Mouse (Mus musculus): ENCODE measurements around the gene Setx. TPM values are rescaled to one million over a fixed set of nuclear protein-coding genes. Genes with fewer than 3 reads are reported as not detected.

The Setx gene
- total and polyA plus RNA-seq, 3 experiments: 13.1 to 23.8 (median 22.5) TPM

GRCm38 (mm10) chr2:29095674-29096073 lies 28.3 kb upstream of the Setx start:
- Histone ChIP-seq H3K27me3 (ENCODE audit: control insufficient read depth in 1 of 2, insufficient read depth in 2 of 2, low read length in 2 of 2) (no peaks in the 10 kb centered on the region; a peak in 1 of 4 replicates), H3K9me3 (replicated peaks; ENCODE audit: insufficient read depth, low read length) (no peaks in the 10 kb centered on the region), H3K27ac (ENCODE audit: control insufficient read depth, low read depth, low read length) (no peak overlapping the region)

DNA sequence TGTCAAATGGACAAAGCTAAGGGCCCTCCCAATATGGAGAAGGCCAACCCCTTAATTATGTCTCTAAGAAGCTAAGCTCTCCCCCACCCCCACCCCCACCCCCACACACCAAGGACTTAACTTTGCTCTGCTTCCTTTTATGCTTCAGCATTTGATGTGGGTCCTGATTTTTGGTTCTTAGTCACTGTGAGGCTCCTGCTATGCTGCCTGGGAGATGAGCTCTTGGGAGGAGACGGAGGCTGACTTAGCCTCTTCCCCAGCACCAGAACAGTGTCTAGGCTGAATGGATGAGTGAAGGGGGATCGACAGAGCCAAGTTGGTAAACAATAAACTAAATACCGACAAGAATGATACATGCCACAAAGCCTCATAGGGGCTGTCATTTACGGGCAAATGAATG lies 27.2 kb upstream of the Setx start:
- H3K4me3 ChIP-seq (ENCODE audit: control insufficient read depth in 1 of 2, insufficient read depth in 1 of 2, low read depth in 2 of 2, low read length in 2 of 2): no peak overlapping the region
- H3K9ac ChIP-seq (ENCODE audit: control insufficient read depth, low read depth, low read length, poor library complexity, severe bottlenecking): no peak overlapping the region
- DNase-seq (ENCODE audit: low read depth, low spot score): no peak
- H3K36me3 ChIP-seq (ENCODE audit: control insufficient read depth in 1 of 2, insufficient read depth in 2 of 2, low read length in 2 of 2): no peaks in the 10 kb centered on the region
- H3K27ac ChIP-seq (ENCODE audit: control insufficient read depth, low read depth, low read length): no peak overlapping the region
- no peak for TF ChIP-seq MAZ (IDR thresholded peaks at IDR 0.05; ENCODE audit: low read depth, low read length)
- TF ChIP-seq SIN3A (IDR thresholded peaks at IDR 0.05; ENCODE audit: low read length): no peak
- TF ChIP-seq POLR2AphosphoS5 (IDR thresholded peaks at IDR 0.05; ENCODE audit: borderline replicate concordance, low read depth, low read length): no peak
- no peak for TF ChIP-seq NRF1 (IDR thresholded peaks at IDR 0.05; ENCODE audit: insufficient read depth, low read depth, low read length, poor library complexity, severe bottlenecking)
- TF ChIP-seq RAD21 (IDR thresholded peaks at IDR 0.05; ENCODE audit: low read depth, low read length): no peak
- no peaks in the 10 kb centered on the region for H3K79me2 ChIP-seq (ENCODE audit: control insufficient read depth, insufficient read depth, low read length, poor library complexity)
- H3K9me3 ChIP-seq (replicated peaks; ENCODE audit: insufficient read depth, low read length): no peaks in the 10 kb centered on the region
- H3K27me3 ChIP-seq (ENCODE audit: control insufficient read depth in 1 of 2, insufficient read depth in 2 of 2, low read length in 2 of 2): no peaks in the 10 kb centered on the region; a peak in 1 of 4 replicates
- peaks cover 0 to 8% of the 10 kb centered on the region in 2 experiments; a peak in 3 of 4 replicates for H3K4me1 ChIP-seq (ENCODE audit: control insufficient read depth in 1 of 2, insufficient read depth in 2 of 2, low read length in 2 of 2)

More at GRCm38 (mm10) chr2:29095674-29096073, 28.3 kb upstream of the Setx start:
- no peak overlapping the region for H3K9ac ChIP-seq (ENCODE audit: control insufficient read depth, low read depth, low read length, poor library complexity, severe bottlenecking)
- no peaks in the 10 kb centered on the region for H3K79me2 ChIP-seq (ENCODE audit: control insufficient read depth, insufficient read depth, low read length, poor library complexity)
- H3K36me3 ChIP-seq (ENCODE audit: control insufficient read depth in 1 of 2, insufficient read depth in 2 of 2, low read length in 2 of 2): no peaks in the 10 kb centered on the region
- no peak for DNase-seq (ENCODE audit: low read depth, low spot score)
- peaks cover 0 to 2% of the 10 kb centered on the region in 2 experiments; a peak in 2 of 4 replicates for H3K4me1 ChIP-seq (ENCODE audit: control insufficient read depth in 1 of 2, insufficient read depth in 2 of 2, low read length in 2 of 2)
- H3K4me3 ChIP-seq (ENCODE audit: control insufficient read depth in 1 of 2, insufficient read depth in 1 of 2, low read depth in 2 of 2, low read length in 2 of 2): no peak overlapping the region
- TF ChIP-seq ZMIZ1 (IDR thresholded peaks at IDR 0.05; ENCODE audit: low read depth, low read length) (no peak), MYB (IDR thresholded peaks at IDR 0.05; ENCODE audit: low read depth, low read length) (no peak), POLR2AphosphoS5 (IDR thresholded peaks at IDR 0.05; ENCODE audit: borderline replicate concordance, low read depth, low read length) (no peak), NRF1 (IDR thresholded peaks at IDR 0.05; ENCODE audit: insufficient read depth, low read depth, low read length, poor library complexity, severe bottlenecking) (no peak), ZC3H11A (IDR thresholded peaks at IDR 0.05; ENCODE audit: low read depth, low read length) (no peak), E2F4 (IDR thresholded peaks at IDR 0.05; ENCODE audit: borderline replicate concordance, low read depth, low read length) (no peak), HCFC1 (IDR thresholded peaks at IDR 0.05; ENCODE audit: low read depth, low read length) (no peak), EP300 (IDR thresholded peaks at IDR 0.05; ENCODE audit: low read depth in 1 of 2, low read length in 2 of 2) (no peak), ELF1 (IDR thresholded peaks at IDR 0.05; ENCODE audit: low read depth, low read length) (no peak), SMC3 (IDR thresholded peaks at IDR 0.05; ENCODE audit: low read depth, low read length) (no peak), MAFK (IDR thresholded peaks at IDR 0.05; ENCODE audit: borderline replicate concordance, low read depth, low read length) (no peak), USF1 (IDR thresholded peaks at IDR 0.05; ENCODE audit: low read depth, low read length) (no peak)
